Mouse (Mus musculus) fat pad, adult 2 months (tissue): Measurements from ENCODE around the gene Plin3.

Experiments
- DNase-seq: peaks from one replicate; pipeline ENCODE4 v3.0.0-alpha.2; 2011; ENCODE audit warnings: low read depth, low spot score; ENCODE audit errors: extremely low read depth

Plin3 gene

DNA sequence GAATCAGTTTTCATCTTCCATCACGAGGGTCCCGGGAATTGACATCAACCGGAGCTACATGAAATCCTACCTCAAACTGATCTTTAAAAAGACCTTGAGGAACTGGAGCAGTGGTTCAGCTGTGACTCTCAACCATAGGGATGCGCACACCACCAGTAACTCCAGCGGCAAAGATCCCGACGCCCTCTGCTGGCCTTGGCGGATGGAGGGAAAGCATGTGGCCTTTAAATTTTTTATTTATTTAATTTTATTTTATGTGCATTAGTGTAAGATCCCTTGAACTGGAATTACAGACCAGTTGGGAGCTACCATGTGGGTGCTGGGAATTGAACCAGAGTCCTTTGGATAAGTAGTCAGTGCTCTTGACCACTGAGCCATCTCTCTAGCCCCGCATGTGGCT is 37.2 kb downstream of the Plin3 start:
- no peak for DNase-seq

- DNase-seq = no peak
These were observed 38.0 kb downstream of the Plin3 start for GRCm38 (mm10) chr17:56254695-56255094.

- no peak for DNase-seq
These were observed 41.4 kb downstream of the Plin3 start for GRCm38 (mm10) chr17:56251136-56251829.

DNA sequence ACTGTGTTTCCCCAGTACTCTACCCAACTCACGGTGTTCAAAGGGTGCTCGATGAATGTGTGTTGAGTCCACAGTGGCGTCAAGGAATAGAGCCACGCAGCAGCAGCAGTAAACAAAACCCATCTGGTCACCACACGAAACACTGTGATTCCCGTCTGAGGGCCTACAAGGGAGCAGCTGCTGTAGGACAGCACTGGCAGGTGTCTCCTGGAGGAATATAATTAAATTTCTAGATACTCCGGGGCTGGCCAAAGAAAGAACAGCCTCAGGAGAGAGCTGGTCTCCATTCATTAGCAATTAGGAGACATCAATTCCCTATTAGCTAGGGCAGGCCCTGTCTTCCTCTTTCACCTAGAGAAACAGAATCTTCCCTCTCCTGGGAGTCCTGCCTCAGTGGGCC is 47.1 kb downstream of the Plin3 start:
- DNase-seq = no peak

GRCm38 (mm10) chr17:56241541-56242401 is 50.9 kb downstream of the Plin3 start:
- DNase-seq = no peak

GRCm38 (mm10) chr17:56233818-56234469 is 58.7 kb downstream of the Plin3 start:
- DNase-seq = no peak

GRCm38 (mm10) chr17:56233389-56233788 is 59.3 kb downstream of the Plin3 start:
- no peak for DNase-seq

- DNase-seq = no peak
These were observed 62.7 kb downstream of the Plin3 start for GRCm38 (mm10) chr17:56229943-56230342.
